Mouse (Mus musculus) v-Abl transformed pro-B cells (cell line): ENCODE data around the gene Washc4.

Experiments used
- in situ Hi-C, 2 experiments: fragments of 400-800 bp; cut with MboI; formaldehyde crosslinking; loops; one replicate each; pipeline ENCODE4 v1.15.1; 2025; ENCODE audit not compliant: unreplicated experiment in 2 of 2

Gene Washc4

DNA sequence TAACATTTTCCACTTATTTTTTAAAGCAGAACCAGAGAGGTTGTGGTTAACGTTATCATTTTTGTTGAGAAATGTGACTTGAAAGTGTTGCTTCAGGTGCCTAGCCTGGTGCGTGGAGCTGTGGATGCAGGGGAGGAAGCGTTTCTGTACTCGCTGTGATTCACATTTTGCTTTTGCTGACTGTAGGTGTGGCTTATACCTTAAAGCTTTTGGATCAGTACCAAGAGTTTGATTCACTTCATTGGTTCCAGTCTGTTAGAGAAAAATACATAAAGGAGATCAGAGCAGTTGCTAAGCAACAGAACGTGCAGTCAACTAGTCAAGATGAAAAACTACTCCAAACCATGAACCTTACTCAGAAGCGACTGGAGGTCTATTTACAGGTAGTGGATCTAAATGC is 47.2 kb downstream of the Washc4 start:
- in situ Hi-C loops, result loop anchor here (25.0 kb wide), 1 partner anchor 1022 kb away; the partner anchor contains the start of gene Polr3b (in 2 of the 2)

DNA sequence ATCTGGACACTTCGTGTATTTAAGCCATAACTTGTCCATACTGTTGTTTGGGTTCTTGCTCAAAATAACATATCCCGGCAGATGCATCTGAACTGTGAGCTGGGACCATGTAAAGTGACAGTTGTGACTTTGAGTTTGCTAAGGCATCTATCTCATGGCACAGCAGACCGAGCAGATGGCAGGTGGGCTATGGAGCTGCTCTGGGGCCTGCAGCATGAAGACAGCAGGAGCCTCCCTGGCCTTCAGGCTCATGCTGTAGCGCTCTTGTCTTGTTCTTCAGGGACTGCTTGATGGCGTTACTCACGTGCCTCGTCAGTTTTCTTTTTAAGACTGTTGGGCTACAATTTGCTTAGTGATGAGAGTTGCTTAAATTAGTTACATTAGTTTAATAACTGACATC is 49.1 kb downstream of the Washc4 start:
- in situ Hi-C loops, result loop anchor here (25.0 kb wide), 1 partner anchor 1020 kb away; the partner anchor contains the start of gene Polr3b (in 2 of the 2)

DNA sequence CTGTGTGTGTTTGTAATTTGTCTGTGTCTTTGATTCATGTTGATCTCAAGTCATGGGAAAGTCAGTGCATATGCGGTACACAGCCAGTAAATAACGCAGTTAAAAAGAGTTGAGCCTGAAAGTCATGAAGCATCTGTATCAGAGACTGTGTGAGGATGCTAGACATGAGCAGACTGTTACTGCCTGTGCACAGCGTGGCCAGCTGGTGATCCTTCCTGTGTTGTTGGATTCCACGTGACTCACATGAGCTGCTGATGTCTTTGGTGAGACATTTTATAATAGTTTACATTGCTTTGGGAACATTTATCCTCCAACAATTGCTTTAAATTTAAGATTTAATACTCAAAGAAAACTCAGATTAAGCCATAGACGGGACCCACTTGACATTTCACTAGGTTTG is 51.0 kb downstream of the Washc4 start:
- in situ Hi-C loops, result loop anchor here (25.0 kb wide), 1 partner anchor 1018 kb away; the partner anchor contains the start of gene Polr3b (in 2 of the 2)

GRCm38 (mm10) chr10:83600650-83601049 is 57.1 kb downstream of the Washc4 start:
- in situ Hi-C loops, result no loop called here

- in situ Hi-C loops, result no loop called here
Observed at GRCm38 (mm10) chr10:83603956-83604564, 60.5 kb downstream of the Washc4 start.

DNA sequence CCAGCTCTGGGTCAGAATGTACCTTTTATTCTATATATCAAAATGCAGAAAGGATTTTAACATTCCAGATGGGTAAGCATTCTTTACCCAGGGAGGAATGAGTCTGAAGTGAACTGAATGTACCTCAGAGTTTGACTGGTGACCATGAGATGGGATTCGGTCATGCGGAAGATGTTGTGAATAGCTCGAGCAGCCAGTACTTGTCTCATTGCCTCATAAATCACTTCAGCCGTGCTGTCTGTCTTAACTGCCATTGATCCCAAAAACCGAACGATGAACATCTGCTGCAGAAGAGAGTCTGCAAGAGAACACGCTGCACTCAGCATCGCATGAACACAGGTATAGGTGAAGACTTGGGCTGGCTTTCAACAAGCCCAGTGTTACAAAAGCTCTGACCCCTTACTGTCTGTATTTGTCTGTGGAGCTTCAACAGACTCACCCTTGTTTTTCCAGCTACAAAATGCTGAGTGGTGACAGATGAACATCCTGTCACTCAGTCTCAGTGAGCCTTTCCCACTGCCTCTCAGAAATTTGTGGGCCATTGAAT is 62.2 kb downstream of the Washc4 start:
- in situ Hi-C loops, result no loop called here

DNA sequence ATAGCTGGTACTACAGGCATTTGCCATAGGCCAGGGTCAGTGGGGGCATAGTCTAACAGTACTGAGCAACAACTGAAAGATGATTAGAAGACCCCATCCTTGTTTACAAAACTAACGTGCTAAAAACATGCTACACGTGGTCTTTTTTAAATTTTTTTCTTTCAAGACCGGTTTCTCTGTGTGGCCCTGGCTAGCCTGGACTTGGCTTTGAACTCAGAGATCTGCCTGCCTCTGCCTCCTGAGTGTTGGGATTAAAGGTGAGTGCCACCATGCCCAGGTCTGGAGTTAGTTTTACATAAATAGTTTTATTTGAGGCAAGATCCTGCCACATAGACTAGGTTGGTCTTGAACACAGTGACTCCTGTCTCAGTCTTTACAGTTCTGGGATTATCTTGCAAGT is 63.6 kb downstream of the Washc4 start:
- in situ Hi-C loops, result no loop called here

DNA sequence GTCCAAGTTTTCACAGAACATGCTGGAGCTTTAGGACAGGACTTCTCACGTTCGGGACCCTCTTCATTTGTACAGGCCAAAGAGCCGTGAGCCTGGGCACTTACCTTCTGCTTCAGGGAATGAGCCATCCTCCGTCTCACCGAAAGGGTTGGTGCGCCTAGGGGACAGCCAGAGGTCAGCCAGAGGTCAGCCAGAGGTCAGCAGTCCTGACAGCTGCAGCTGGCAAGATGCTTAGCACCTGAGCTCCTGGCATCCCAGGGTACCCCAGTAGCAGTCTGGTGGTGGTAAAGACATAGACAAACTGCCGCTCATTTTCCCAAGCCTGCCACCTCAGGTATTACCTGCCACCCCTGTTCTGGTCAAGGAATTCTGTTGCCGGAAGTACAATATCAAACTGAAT is 65.0 kb downstream of the Washc4 start:
- in situ Hi-C loops, result no loop called here

GRCm38 (mm10) chr10:83610518-83610917 is 67.0 kb downstream of the Washc4 start:
- in situ Hi-C loops, result no loop called here

GRCm38 (mm10) chr10:83611863-83612262 is 68.3 kb downstream of the Washc4 start:
- in situ Hi-C loops, result no loop called here

- in situ Hi-C loops, result no loop called here
Observed at GRCm38 (mm10) chr10:83612648-83613215, 69.2 kb downstream of the Washc4 start.

GRCm38 (mm10) chr10:83617366-83617765 is 73.8 kb downstream of the Washc4 start:
- in situ Hi-C loops, result no loop called here

DNA sequence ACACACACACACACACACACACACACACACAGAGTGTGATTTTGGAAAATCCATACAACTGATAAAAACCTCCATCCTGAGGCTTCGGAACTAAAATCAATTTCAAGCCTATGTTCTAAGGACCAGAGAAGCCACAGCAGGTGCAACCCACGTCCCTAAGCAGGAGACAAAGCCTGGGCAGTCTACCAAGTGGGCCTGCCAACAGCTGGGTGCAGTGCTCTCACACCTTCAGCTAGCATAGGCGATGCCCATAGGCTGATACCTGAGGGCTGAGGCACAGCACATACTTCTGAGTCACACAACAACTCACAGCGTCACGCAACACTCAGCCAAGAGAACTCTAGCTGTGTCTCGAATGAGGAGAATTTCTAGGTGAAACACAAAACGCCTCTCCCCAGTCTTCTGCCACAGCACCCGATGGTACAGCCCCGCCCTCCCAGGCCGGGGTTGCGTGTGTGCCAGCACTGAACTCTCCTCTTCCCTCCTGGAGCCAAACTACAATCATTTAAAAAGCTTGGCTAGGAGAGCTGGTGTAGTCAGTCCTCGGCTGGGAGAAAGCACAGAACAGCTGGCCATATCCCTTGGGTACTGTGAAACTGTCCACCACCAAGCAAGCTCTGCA is 75.4 kb downstream of the Washc4 start:
- in situ Hi-C loops, result no loop called here

DNA sequence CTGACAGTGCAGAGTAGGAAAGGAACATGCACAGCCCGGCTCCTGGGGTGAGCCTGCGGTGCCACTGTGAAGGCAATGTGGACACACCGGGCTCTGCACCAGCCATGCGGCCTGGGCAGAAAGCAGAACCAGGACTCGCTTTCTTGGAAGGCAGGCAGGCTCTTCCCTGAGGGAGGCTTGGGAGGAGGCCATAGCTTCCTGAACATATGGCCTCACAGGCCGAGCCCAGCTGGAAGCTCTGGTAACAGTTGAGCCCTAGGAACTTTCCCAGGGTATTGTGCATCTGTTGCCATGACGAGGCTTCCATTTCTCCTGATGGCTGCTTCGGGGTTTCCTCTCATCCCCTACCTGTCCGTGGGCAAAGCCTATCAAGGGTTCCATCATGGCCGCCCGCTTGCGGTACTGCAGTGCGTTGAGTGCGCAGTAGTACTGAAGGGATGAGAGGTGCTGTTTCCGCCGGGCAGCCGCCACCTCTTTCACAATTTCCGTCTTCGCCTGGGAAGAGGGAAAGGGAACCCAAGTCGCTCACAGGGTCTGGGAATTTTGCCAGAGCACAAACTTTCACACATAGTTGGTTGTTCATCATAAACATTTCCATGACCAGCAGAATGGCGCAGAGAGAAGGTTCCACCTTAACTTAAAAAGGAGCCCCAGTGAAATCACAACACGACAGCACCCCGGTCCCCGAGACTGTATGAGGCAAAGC is 77.0 kb downstream of the Washc4 start:
- in situ Hi-C loops, result no loop called here

DNA sequence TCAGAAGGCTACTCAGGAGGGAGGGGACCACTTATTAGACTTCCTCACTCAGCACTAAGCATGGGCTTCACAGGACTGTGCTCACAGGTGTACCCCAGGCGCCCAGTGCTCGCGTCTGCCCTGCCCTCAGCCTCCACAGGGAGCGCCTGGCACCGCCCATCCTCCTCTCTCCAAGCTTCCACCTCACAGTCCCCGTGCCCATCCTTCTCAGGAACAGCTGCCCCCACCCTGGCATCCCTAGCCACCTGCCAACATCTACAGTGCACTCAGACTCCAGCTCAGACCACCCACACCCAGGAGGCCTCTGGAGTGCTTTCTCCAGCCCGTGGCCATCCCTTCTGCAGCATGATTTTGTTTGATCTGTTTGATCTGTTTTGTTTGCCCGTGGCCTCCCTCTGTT is 80.5 kb downstream of the Washc4 start:
- in situ Hi-C loops, result no loop called here

DNA sequence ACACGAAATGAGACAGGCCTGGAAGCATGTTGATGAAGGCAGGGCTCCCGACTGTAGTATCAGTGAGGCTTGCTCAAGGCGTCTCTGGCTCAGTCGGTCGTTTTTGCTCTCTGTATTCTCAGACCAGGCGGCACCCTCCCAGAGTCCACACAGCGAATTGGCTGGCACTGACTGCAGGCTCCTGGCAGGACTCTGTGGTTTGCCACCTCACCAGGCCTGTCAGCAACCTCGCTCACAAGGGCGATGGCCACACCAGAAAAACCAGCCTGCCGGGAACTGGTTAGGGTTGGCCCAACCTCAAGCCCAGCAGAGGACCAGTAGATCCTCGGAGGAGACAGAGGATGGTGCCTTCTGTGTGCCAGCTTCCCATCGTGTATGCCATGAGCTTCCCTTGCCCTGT is 81.3 kb downstream of the Washc4 start:
- in situ Hi-C loops, result loop anchor here in 1 of 2 experiments (25.0 kb wide), 1 partner anchor 837 kb away; no protein-coding TSS in a partner anchor

- in situ Hi-C loops, result loop anchor here in 1 of 2 experiments (25.0 kb wide), 1 partner anchor 835 kb away; no protein-coding TSS in a partner anchor
Observed at GRCm38 (mm10) chr10:83627113-83627687, 83.6 kb downstream of the Washc4 start.

DNA sequence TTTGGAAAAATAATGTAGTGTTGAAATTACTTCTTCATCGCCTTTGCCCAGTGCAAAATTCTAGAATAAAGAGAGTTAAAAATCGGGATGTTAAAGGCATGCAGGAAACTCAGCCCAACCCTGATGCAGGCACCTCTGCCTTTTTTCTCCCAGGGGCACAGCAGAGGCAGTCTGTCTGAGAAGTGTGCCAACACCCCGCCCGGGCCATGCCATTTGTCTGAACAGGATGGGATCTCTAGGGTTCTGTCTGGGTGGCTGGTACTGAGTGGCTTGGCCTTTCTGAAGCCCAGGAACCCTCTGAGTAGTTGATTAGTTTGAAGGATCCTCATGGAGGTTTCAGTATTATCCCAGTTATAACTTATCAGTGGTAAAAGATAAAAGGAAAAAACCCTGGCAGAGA is 84.7 kb downstream of the Washc4 start:
- in situ Hi-C loops, result loop anchor here in 1 of 2 experiments (25.0 kb wide), 1 partner anchor 834 kb away; no protein-coding TSS in a partner anchor

DNA sequence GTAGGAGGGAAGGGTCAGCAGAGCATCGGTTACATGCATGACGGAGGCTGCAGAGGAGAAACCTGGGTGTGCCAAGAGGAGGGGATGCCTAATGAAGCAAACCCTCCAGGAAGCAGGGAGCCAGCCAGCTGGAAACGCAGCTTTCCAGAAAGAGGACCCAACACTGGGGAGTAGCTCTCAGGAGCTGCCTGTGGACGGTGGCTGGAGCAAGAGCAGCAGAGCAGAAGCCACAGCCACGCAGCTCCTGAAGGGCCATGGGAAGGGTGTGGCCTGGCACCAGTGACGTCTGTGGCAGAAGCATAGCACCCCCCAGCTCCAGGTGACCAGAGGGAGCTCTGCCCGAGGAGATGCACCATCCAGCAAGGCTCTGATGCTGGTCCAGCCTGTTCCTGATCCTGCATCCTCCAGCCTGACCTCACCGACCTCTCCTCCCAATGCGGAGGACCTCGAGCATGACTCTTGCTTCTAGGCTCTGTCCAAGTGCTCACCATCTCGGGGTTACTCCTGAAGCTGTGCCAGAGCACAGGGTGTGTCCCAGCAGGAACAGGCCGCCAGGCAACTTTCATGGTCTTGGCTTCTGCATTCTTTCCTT is 85.7 kb downstream of the Washc4 start:
- in situ Hi-C loops, result loop anchor here in 1 of 2 experiments (25.0 kb wide), 1 partner anchor 833 kb away; no protein-coding TSS in a partner anchor

- in situ Hi-C loops, result loop anchor here in 1 of 2 experiments (25.0 kb wide), 1 partner anchor 832 kb away; no protein-coding TSS in a partner anchor
Observed at GRCm38 (mm10) chr10:83629878-83630277, 86.3 kb downstream of the Washc4 start.
